Mouse (Mus musculus): Measurements from ENCODE around the gene Ccdc92b.
"Not testable (repeated sequence)": the region's sequence is repeated elsewhere in the genome, so short reads cannot be mapped to it uniquely, and the experiment has no call there.

DNA sequence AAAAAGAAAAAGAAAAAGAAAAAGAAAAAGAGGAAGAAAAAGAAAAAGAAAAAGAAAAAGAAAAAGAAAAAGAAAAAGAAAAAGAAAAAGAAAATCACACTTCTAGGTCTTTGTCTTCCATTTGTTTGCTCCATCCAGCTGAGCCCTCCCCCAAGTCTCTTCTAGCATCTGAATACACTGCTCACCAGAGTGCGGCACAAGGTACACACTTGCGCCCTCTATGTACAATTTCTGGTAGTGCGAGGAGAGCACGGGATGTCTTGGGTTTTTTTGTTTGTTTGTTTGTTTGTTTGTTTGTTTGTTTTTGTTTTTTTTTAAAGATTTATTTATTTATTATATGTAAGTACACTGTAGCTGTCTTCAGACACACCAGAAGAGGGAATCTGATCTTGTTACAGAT, 38.1 kb upstream of the Ccdc92b start:
- not testable (repeated sequence) for TF ChIP-seq GATA1 (IDR thresholded peaks at IDR 0.05; ENCODE audit: borderline replicate concordance, low read length); FLI1 (IDR thresholded peaks at IDR 0.05; ENCODE audit: low read length)
